Mouse (Mus musculus): ENCODE measurements around the gene Col19a1.

DNA sequence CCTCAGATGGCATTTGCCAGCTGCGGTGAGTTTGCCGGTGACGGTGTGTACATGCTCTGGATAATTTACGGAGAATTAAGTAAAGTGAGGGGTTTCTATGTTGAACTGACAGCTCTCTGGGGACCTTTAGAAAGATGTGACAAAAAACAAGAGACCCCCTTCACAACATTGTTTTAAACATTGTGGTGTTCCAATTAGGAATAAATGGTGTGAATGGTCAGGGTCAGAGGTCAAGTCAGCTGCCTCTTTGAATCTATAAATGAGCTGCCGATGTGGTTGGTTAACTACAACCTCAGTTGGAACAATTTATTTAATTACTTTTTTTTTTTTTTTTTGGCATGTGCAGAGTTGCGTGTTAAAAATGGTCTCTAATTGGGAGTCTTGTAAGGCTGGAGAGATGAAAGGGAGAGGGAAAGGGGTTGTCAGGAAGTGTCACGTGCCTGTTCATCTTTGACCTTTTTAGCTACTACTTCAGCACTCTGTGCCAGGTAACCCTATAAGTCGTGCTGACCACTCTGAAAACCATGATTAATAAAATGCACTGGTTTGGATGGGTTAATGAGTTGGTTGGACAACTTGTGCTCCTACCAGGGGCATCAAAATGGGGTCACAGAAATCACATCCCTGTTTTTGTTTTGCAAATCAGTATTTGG, 347.1 kb downstream of the Col19a1 start:
- TF ChIP-seq CTCF (conservative IDR thresholded peaks at IDR 0.05; ENCODE audit: low read length): no peak
- no peak for TF ChIP-seq POU5F1 (IDR thresholded peaks at IDR 0.05; ENCODE audit: borderline replicate concordance, low read length)

Data from E14TG2a.4 (cell line).